Mouse (Mus musculus) limb, embryonic 15.5 days (tissue): ENCODE results near the gene Maneal. TPM values are rescaled to one million over a fixed set of nuclear protein-coding genes. Genes with fewer than 3 reads are reported as not detected.

Source experiments
- ATAC-seq: fragments of 200-750 bp; cut with Nextera tagmentation; 2 replicates; pipeline ENCODE4 v1.8.0; 2017; ENCODE audit warnings: low read depth, moderate TSS enrichment; ENCODE audit not compliant: insufficient number of reproducible peaks, low FRiP score, low TSS enrichment
- H3K27ac ChIP-seq: fragments of 300-500 bp; sonication (generic); 2 replicates; pipeline ENCODE4 v1.5.1; 2015; ENCODE audit warnings: moderate library complexity, mild to moderate bottlenecking, inconsistent platforms
- H3K27me3 ChIP-seq: fragments of 300-500 bp; sonication (generic); 2 replicates; pipeline ENCODE4 v1.6.1; 2015; ENCODE audit warnings: inconsistent platforms
- H3K36me3 ChIP-seq: fragments of 300-500 bp; sonication (generic); 2 replicates; pipeline ENCODE4 v1.6.1; 2015; ENCODE audit warnings: inconsistent platforms
- H3K4me1 ChIP-seq: fragments of 300-500 bp; sonication (generic); 2 replicates; pipeline ENCODE4 v1.6.1; 2015; ENCODE audit warnings: inconsistent platforms
- H3K4me2 ChIP-seq: fragments of 300-500 bp; sonication (generic); 2 replicates; pipeline ENCODE4 v1.6.1; 2015; ENCODE audit warnings: mild to moderate bottlenecking, inconsistent platforms
- H3K4me3 ChIP-seq: fragments of 300-500 bp; sonication (generic); 2 replicates; pipeline ENCODE4 v1.5.1; 2015; ENCODE audit warnings: mild to moderate bottlenecking, inconsistent platforms
- H3K9ac ChIP-seq: fragments of 300-500 bp; sonication (generic); 2 replicates; pipeline ENCODE4 v1.6.1; 2015; ENCODE audit warnings: inconsistent platforms
- H3K9me3 ChIP-seq: fragments of 300-500 bp; sonication (generic); 2 replicates; pipeline ENCODE4 v1.6.1; 2016; ENCODE audit warnings: inconsistent platforms
- WGBS: fragments of 180-500 bp; shearing (Covaris S2); methylation state at CpG from one replicate; pipeline ENCODE4 v1.1.7; 2015; 5-methylcytosine and 5-hydroxymethylcytosine counted together
- polyA plus RNA-seq: library from polyadenylated mRNA; unstranded; fragments of >200 nt; fragmentation: Nextera tagmentation; extraction: Ambion mirVana; gene quantifications from 2 replicates; pipeline ENCODE4 v1.2.1, GENCODE M21; 2015

Gene Maneal
- polyA plus RNA-seq = 0.25 and 0.52 TPM in 2 replicates

GRCm38 (mm10) chr4:124861283-124862188, at the start of gene Maneal:
Maneal (minus strand) TSS chr4:124862171.
- peaks cover 31% of the 10 kb centered on the region for H3K27me3 ChIP-seq
- peaks cover 9% of the 10 kb centered on the region for H3K36me3 ChIP-seq
- WGBS = 4% methylated on average over 37 of the region's 77 CpGs
- H3K9me3 ChIP-seq = no peaks in the 10 kb centered on the region; the same call in 1 of the 2 replicates
- H3K4me2 ChIP-seq = peak within 1 kb of the TSS; percentile 82
- no peak for ATAC-seq
- peaks cover 17% of the 10 kb centered on the region for H3K4me1 ChIP-seq
- no peak within 1 kb of the TSS for H3K27ac ChIP-seq
- H3K9ac ChIP-seq = 0 out of 2 replicates have a peak within 1 kb of the TSS, but pooled peaks have one; percentile 10
- peak within 1 kb of the TSS; percentile 49 for H3K4me3 ChIP-seq

GRCm38 (mm10) chr4:124905971-124906822, 44.2 kb upstream of the Maneal start:
- Histone ChIP-seq H3K27ac (no peak overlapping the region), H3K4me2 (peak overlapping the region; percentile 47), H3K4me3 (peak overlapping the region; percentile 27), H3K9ac (0 out of 2 replicates have a peak overlapping the region, but pooled peaks have one; percentile 10), H3K9me3 (no peaks in the 10 kb centered on the region), H3K27me3 (peaks cover 25% of the 10 kb centered on the region; the same call in 1 of the 2 replicates), H3K4me1 (peaks cover 10% of the 10 kb centered on the region), H3K36me3 (no peaks in the 10 kb centered on the region)
- WGBS = 9% methylated on average over 21 of the region's 21 CpGs
- ATAC-seq = peak; percentile 62; the same call in 1 of the 2 replicates

DNA sequence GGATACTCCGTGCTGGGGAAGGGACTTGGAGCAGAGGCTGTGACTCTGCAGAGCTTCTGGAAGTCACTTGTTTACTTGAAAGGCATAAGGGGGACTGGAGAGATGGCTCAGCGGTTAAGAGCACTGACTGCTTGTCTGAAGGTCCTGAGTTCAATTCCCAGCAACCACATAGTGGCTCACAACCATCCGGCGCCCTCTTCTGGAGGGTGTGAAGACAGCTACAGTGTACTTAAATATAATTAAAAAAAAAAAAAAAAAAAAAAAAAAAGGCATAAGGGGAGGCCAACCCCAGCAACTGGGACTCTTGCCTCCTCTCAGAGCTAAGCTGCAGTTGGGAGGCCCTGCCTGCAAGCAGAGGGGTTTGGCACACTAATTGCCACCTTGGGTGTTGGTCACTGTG, 43.4 kb upstream of the Maneal start:
- Histone ChIP-seq H3K9ac (no peak overlapping the region), H3K4me2 (no peak overlapping the region), H3K27me3 (peaks cover 25% of the 10 kb centered on the region; the same call in 1 of the 2 replicates), H3K4me1 (peaks cover 10% of the 10 kb centered on the region), H3K36me3 (no peaks in the 10 kb centered on the region), H3K27ac (no peak overlapping the region), H3K4me3 (no peak overlapping the region), H3K9me3 (no peaks in the 10 kb centered on the region)
- WGBS = 61% methylated on average over 4 of the region's 4 CpGs
- no peak for ATAC-seq

- no peak for ATAC-seq
- H3K9ac ChIP-seq = no peak overlapping the region
- H3K27ac ChIP-seq = no peak overlapping the region
- no peak overlapping the region for H3K4me3 ChIP-seq
- H3K9me3 ChIP-seq = no peaks in the 10 kb centered on the region
- H3K4me1 ChIP-seq = peaks cover 2% of the 10 kb centered on the region
- peaks cover 64% of the 10 kb centered on the region for H3K27me3 ChIP-seq
- no peak overlapping the region for H3K4me2 ChIP-seq
- 54% methylated on average over 5 of the region's 5 CpGs for WGBS
- H3K36me3 ChIP-seq = no peaks in the 10 kb centered on the region
Measured at GRCm38 (mm10) chr4:124899906-124900305, 37.9 kb upstream of the Maneal start.

GRCm38 (mm10) chr4:124898428-124898827, 36.5 kb upstream of the Maneal start:
- H3K4me1 ChIP-seq = peaks cover 8% of the 10 kb centered on the region
- ATAC-seq = no peak
- no peak overlapping the region for H3K9ac ChIP-seq
- no peak overlapping the region for H3K4me2 ChIP-seq
- no peaks in the 10 kb centered on the region for H3K9me3 ChIP-seq
- 66% methylated on average over 10 of the region's 10 CpGs for WGBS
- no peak overlapping the region for H3K4me3 ChIP-seq
- no peak overlapping the region for H3K27ac ChIP-seq
- H3K36me3 ChIP-seq = no peaks in the 10 kb centered on the region
- peaks cover 75% of the 10 kb centered on the region for H3K27me3 ChIP-seq

- peaks cover 8% of the 10 kb centered on the region for H3K4me1 ChIP-seq
- H3K27me3 ChIP-seq = peaks cover 84% of the 10 kb centered on the region
- no peak overlapping the region for H3K27ac ChIP-seq
- no peak overlapping the region for H3K9ac ChIP-seq
- no peaks in the 10 kb centered on the region for H3K9me3 ChIP-seq
- peak overlapping the region; percentile 58 for H3K4me2 ChIP-seq
- H3K4me3 ChIP-seq = peak overlapping the region; percentile 38
- H3K36me3 ChIP-seq = no peaks in the 10 kb centered on the region
- peak; percentile 44; the same call in 1 of the 2 replicates for ATAC-seq
- 2% methylated on average over 83 of the region's 83 CpGs for whole genome bisulfite sequencing
Measured at GRCm38 (mm10) chr4:124894508-124895428, 32.8 kb upstream of the Maneal start.

DNA sequence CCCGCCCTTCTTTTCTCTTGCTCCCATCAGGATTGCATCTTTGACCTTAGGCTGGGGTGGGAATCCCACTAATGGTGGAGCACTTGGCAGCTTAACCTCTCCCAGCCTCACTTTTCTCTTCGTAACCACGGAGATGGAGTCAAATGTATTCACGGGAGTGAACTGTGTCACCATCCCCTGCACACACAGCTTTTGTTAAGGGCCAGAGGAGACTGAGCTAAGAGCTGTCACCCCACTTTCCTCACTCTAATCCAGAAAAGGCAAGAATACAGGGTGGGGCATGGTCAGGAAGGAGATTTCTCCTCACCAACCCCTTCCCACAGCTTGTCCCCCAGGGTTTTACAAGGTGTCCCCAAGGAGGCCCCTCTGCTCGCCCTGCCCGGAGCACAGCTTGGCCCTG, 31.8 kb upstream of the Maneal start:
- peaks cover 75% of the 10 kb centered on the region for H3K27me3 ChIP-seq
- H3K4me1 ChIP-seq = peaks cover 8% of the 10 kb centered on the region
- no peaks in the 10 kb centered on the region for H3K9me3 ChIP-seq
- no peak overlapping the region for H3K4me2 ChIP-seq
- no peaks in the 10 kb centered on the region for H3K36me3 ChIP-seq
- no peak overlapping the region for H3K4me3 ChIP-seq
- 30% methylated on average over 6 of the region's 6 CpGs for WGBS
- H3K9ac ChIP-seq = no peak overlapping the region
- ATAC-seq = no peak
- H3K27ac ChIP-seq = no peak overlapping the region

DNA sequence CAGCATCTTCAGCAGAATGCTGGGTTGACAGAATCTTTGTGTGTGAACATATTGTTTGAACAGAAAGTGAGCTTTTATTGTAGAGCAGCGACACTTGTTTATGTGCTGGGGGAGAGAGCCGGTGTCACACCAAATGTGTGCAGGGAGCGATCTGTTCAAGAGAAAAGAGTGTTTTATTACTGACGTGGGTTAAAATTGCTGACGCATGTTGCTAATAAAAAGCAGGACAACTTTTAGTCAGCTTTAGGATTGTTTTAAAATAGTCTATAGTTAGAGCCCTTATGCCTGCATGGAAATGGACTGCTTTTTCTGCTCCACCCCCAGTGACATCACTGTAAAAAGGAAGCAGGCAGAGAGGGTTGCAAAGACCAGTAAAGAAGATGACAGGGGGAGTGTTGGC, 28.9 kb upstream of the Maneal start:
- WGBS = 45% methylated on average over 5 of the region's 5 CpGs

GRCm38 (mm10) chr4:124889935-124890334, 28.0 kb upstream of the Maneal start:
- 78% methylated on average over 2 of the region's 2 CpGs for WGBS
- no peaks in the 10 kb centered on the region for H3K9me3 ChIP-seq
- no peak overlapping the region for H3K9ac ChIP-seq
- H3K36me3 ChIP-seq = no peaks in the 10 kb centered on the region
- peaks cover 6% of the 10 kb centered on the region for H3K4me1 ChIP-seq
- H3K27ac ChIP-seq = no peak overlapping the region
- no peak overlapping the region for H3K4me3 ChIP-seq
- no peak for ATAC-seq
- H3K27me3 ChIP-seq = peaks cover 71% of the 10 kb centered on the region
- H3K4me2 ChIP-seq = no peak overlapping the region

More for the DNA sequence above, 28.9 kb upstream of the Maneal start:
- H3K27ac ChIP-seq = no peak overlapping the region
- H3K36me3 ChIP-seq = no peaks in the 10 kb centered on the region
- H3K9ac ChIP-seq = no peak overlapping the region
- H3K4me3 ChIP-seq = no peak overlapping the region
- H3K9me3 ChIP-seq = no peaks in the 10 kb centered on the region
- peaks cover 71% of the 10 kb centered on the region for H3K27me3 ChIP-seq
- ATAC-seq = no peak
- H3K4me2 ChIP-seq = no peak overlapping the region
- peaks cover 8% of the 10 kb centered on the region for H3K4me1 ChIP-seq

DNA sequence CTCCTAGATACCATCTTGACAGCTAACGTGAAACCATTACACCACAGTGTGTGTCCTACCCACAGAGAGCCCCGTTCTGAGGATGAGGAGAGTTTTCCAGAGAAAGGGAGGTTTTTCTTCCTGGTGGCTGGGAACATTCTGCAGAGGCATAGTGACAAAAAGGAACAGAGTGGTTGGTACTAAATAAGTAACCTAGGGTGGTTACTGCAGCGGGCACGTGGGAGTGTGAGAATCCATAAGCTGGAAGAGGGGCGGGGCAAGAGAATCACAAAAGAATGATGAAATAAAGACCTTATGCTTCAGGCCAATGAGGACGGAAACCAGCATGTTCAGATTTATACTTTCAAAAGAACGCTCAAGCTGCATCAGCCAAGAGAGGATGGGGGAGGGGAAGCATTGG, 26.7 kb upstream of the Maneal start:
- H3K9me3 ChIP-seq = no peaks in the 10 kb centered on the region
- no peak for ATAC-seq
- H3K4me2 ChIP-seq = no peak overlapping the region
- H3K36me3 ChIP-seq = no peaks in the 10 kb centered on the region
- no peaks in the 10 kb centered on the region for H3K4me1 ChIP-seq
- no peak overlapping the region for H3K27ac ChIP-seq
- no peak overlapping the region for H3K9ac ChIP-seq
- H3K27me3 ChIP-seq = peaks cover 68% of the 10 kb centered on the region
- no peak overlapping the region for H3K4me3 ChIP-seq
- WGBS = 68% methylated on average over 7 of the region's 7 CpGs
